Mouse (Mus musculus) liver, adult 2 months (tissue): ENCODE data around the gene Lime1. TPM values are rescaled to one million over a fixed set of nuclear protein-coding genes. Genes with fewer than 3 reads are reported as not detected.

Source experiments
- DNase-seq: peaks from one replicate; pipeline ENCODE4 v3.0.0-alpha.2; 2011; ENCODE audit warnings: low read depth, low spot score; ENCODE audit errors: extremely low read depth
- H3K27ac ChIP-seq: fragments of 200-500 bp; replicated peaks from 2 replicates; pipeline ENCODE4 v1.5.1; 2012; ENCODE audit warnings: low read depth, mild to moderate bottlenecking, control low read depth, inconsistent platforms, low read length; ENCODE audit not compliant: insufficient read depth
- H3K27me3 ChIP-seq: fragments of 200-500 bp; 2 replicates; pipeline ENCODE4 v1.6.1; 2012; ENCODE audit warnings: mild to moderate bottlenecking, moderate library complexity, low read length, inconsistent platforms; ENCODE audit not compliant: control insufficient read depth, insufficient read depth
- H3K36me3 ChIP-seq: fragments of 200-500 bp; 2 replicates; pipeline ENCODE4 v1.6.1; 2012; ENCODE audit warnings: low read length, inconsistent platforms; ENCODE audit not compliant: control insufficient read depth, insufficient read depth
- H3K4me1 ChIP-seq: fragments of 200-500 bp; 2 replicates; pipeline ENCODE4 v1.6.1; 2011; ENCODE audit warnings: low read length; ENCODE audit not compliant: control insufficient read depth, insufficient read depth
- H3K4me3 ChIP-seq: fragments of 200-500 bp; 2 replicates; pipeline ENCODE4 v1.5.1; 2011; ENCODE audit warnings: low read depth, mild to moderate bottlenecking, control low read depth, low read length, moderate library complexity; ENCODE audit not compliant: insufficient read depth
- H3K79me2 ChIP-seq: fragments of 200-500 bp; 2 replicates; pipeline ENCODE4 v1.6.1; 2012; ENCODE audit warnings: inconsistent platforms, mild to moderate bottlenecking, low read length, moderate library complexity; ENCODE audit not compliant: control insufficient read depth, insufficient read depth
- H3K9ac ChIP-seq: fragments of 200-500 bp; 2 replicates; pipeline ENCODE4 v1.6.1; 2012; ENCODE audit warnings: low read depth, mild to moderate bottlenecking, control low read depth, inconsistent platforms, low read length
- CTCF ChIP-seq: fragments of 200-500 bp; IDR thresholded peaks from 2 replicates; pipeline ENCODE4 v1.5.1; 2011; ENCODE audit warnings: low read depth, low read length, control low read depth
- POLR2A ChIP-seq: fragments of 200-500 bp; IDR thresholded peaks from 2 replicates; pipeline ENCODE4 v1.6.1; 2011; ENCODE audit warnings: low read length, control low read depth; ENCODE audit not compliant: insufficient read depth; ENCODE audit errors: extremely low read depth
- WGBS: fragments of 180-500 bp; shearing (Covaris S2); methylation state at CpG from one replicate; pipeline ENCODE4 v1.1.7; 2018; 5-methylcytosine and 5-hydroxymethylcytosine counted together
- polyA plus RNA-seq: library from polyadenylated mRNA; depleted of rRNA; stranded (reverse); fragments of >200 nt; gene quantifications from 2 replicates; pipeline ENCODE4 v1.2.3, GENCODE M21; 2012
- total RNA-seq: library from RNA; depleted of rRNA; stranded (reverse); fragments of >200 nt; gene quantifications from 2 replicates; pipeline ENCODE4 v1.2.3, GENCODE M21; 2014

Lime1 gene
- total and polyA plus RNA-seq, 2 experiments = 9.7 to 36.9 TPM

GRCm38 (mm10) chr2:181377230-181377629 is 2.6 kb upstream of the Lime1 start:
- peaks cover 3% of the 10 kb centered on the region for H3K4me1 ChIP-seq
- peaks cover 11% of the 10 kb centered on the region for H3K36me3 ChIP-seq
- no peak overlapping the region for H3K9ac ChIP-seq
- TF ChIP-seq CTCF = no peak
- TF ChIP-seq POLR2A = no peak
- no peaks in the 10 kb centered on the region; the same call in 1 of the 2 replicates for H3K79me2 ChIP-seq
- 71% methylated on average over 2 of the region's 2 CpGs for WGBS
- H3K4me3 ChIP-seq = no peak overlapping the region
- no peak overlapping the region for H3K27ac ChIP-seq
- no peak for DNase-seq
- H3K27me3 ChIP-seq = no peaks in the 10 kb centered on the region

GRCm38 (mm10) chr2:181378701-181379100 is 1.2 kb upstream of the Lime1 start:
- no peak overlapping the region for H3K4me3 ChIP-seq
- H3K9ac ChIP-seq = no peak overlapping the region
- H3K27ac ChIP-seq = no peak overlapping the region
- H3K4me1 ChIP-seq = no peaks in the 10 kb centered on the region
- no peaks in the 10 kb centered on the region; the same call in 1 of the 2 replicates for H3K79me2 ChIP-seq
- no peaks in the 10 kb centered on the region for H3K27me3 ChIP-seq
- WGBS = 91% methylated on average over 5 of the region's 5 CpGs
- DNase-seq = no peak
- H3K36me3 ChIP-seq = peaks cover 11% of the 10 kb centered on the region
- TF ChIP-seq CTCF (no peak), POLR2A (no peak)

GRCm38 (mm10) chr2:181380251-181380650 is 373 bp downstream of the Lime1 start:
- 81% methylated on average over 5 of the region's 5 CpGs for WGBS
- Histone ChIP-seq H3K9ac (no peak overlapping the region), H3K36me3 (peaks cover 11% of the 10 kb centered on the region), H3K4me3 (no peak overlapping the region), H3K27ac (no peak overlapping the region), H3K27me3 (no peaks in the 10 kb centered on the region), H3K79me2 (no peaks in the 10 kb centered on the region; the same call in 1 of the 2 replicates), H3K4me1 (no peaks in the 10 kb centered on the region)
- no peak for DNase-seq
- TF ChIP-seq POLR2A = no peak
- TF ChIP-seq CTCF = no peak

GRCm38 (mm10) chr2:181381107-181381506 is 1.2 kb downstream of the Lime1 start:
- H3K36me3 ChIP-seq = peaks cover 11% of the 10 kb centered on the region
- no peak overlapping the region for H3K9ac ChIP-seq
- TF ChIP-seq CTCF (no peak), POLR2A (no peak)
- no peaks in the 10 kb centered on the region for H3K27me3 ChIP-seq
- H3K4me1 ChIP-seq = no peaks in the 10 kb centered on the region
- no peak for DNase-seq
- 88% methylated on average over 5 of the region's 5 CpGs for WGBS
- no peaks in the 10 kb centered on the region; the same call in 1 of the 2 replicates for H3K79me2 ChIP-seq
- no peak overlapping the region for H3K4me3 ChIP-seq
- H3K27ac ChIP-seq = no peak overlapping the region

- H3K79me2 ChIP-seq = no peaks in the 10 kb centered on the region
- peaks cover 11% of the 10 kb centered on the region for H3K36me3 ChIP-seq
- H3K27ac ChIP-seq = no peak overlapping the region
- WGBS = 91% methylated on average over 6 of the region's 6 CpGs
- no peak overlapping the region for H3K4me3 ChIP-seq
- H3K27me3 ChIP-seq = no peaks in the 10 kb centered on the region
- no peaks in the 10 kb centered on the region for H3K4me1 ChIP-seq
- TF ChIP-seq POLR2A (no peak), CTCF (no peak)
- no peak overlapping the region for H3K9ac ChIP-seq
- no peak for DNase-seq
Observed at GRCm38 (mm10) chr2:181381631-181382306, 1.9 kb downstream of the Lime1 start.

GRCm38 (mm10) chr2:181384463-181384862 is 4.6 kb downstream of the Lime1 start:
- H3K9ac ChIP-seq = no peak overlapping the region
- DNase-seq = no peak
- no peaks in the 10 kb centered on the region for H3K4me1 ChIP-seq
- H3K27ac ChIP-seq = no peak overlapping the region
- H3K4me3 ChIP-seq = no peak overlapping the region
- TF ChIP-seq POLR2A (no peak), CTCF (no peak)
- H3K79me2 ChIP-seq = no peaks in the 10 kb centered on the region
- no peaks in the 10 kb centered on the region for H3K27me3 ChIP-seq
- 89% methylated on average over 7 of the region's 7 CpGs for WGBS
- peaks cover 6% of the 10 kb centered on the region; the same call in 1 of the 2 replicates for H3K36me3 ChIP-seq
